Mouse (Mus musculus): Measurements from ENCODE around the gene Lgals7. TPM values are rescaled to one million over a fixed set of nuclear protein-coding genes. Genes with fewer than 3 reads are reported as not detected.

Lgals7 gene
- polyA plus RNA-seq, 1 experiment from 2014 or later, result 0.85 TPM

DNA sequence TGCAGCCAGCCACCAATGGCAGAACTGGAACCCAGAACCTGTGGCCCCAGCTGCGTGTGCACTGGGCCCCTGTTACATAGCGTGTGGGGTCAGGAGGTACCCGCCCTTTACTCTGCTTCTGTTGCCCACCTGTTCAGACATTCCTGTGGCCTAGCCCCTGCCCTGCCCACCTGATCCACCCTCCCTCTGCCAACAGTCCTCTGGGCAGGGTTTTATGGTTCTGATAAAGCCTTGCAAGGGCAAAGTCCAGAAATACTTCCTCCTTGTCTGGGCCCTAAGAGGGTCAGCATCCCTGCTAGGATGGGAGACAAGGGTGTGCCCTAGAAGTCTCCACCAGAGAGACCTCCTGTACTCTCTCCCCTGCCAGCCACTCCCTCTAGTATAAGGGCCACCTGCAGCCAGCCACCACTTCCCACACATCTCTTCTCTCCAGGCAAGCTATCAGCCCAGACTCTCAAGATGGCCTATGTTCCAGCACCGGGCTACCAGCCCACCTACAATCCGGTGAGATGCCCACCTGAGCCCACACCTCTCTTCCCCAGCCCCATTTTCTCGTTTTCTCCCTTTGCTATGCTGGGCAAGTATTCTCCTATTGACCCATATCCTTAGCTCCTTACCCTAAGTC lies 29.8 kb upstream of the Lgals7 start, which contains the start of gene Lgals4:
Gene Lgals4 (plus strand): TSS at position 132 of the 625 bp plus-strand sequence.
- Histone ChIP-seq H3K36me3 (peaks cover 28% of the 10 kb centered on the region), H3K27ac (replicated peaks) (no peak within 1 kb of the TSS), H3K4me1 (no peaks in the 10 kb centered on the region), H3K9me3 (replicated peaks) (peaks cover 7% of the 10 kb centered on the region; the same call in 1 of the 2 replicates), H3K27me3 (ENCODE audit: low read depth, poor library complexity, severe bottlenecking) (no peaks in the 10 kb centered on the region), H3K4me3 (no peak within 1 kb of the TSS)
- WGBS, result 90% methylated on average over 6 of the region's 6 CpGs
- DNase-seq (ENCODE audit: low spot score), result no peak

DNA sequence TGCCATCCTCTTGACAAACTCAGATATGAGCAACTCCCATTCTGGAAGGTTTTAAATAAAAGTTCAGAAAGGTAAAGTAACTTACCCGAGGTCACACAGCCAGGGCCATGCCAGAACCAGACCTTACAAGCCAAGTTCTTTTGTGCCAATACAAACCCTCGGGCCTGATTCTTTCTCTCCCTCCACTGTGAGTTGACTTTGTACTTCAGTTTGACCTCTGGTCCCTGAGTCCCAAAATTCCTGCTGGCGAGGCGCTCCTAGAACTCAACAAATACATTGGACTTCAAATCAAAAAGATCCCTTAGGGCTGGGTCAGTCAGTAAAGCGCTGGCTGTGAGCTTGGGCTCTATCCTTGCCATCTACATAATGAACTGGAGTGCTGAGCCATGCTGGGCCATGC lies 26.7 kb upstream of the Lgals7 start:
- peaks cover 2% of the 10 kb centered on the region for H3K36me3 ChIP-seq
- no peaks in the 10 kb centered on the region for H3K27me3 ChIP-seq (ENCODE audit: low read depth, poor library complexity, severe bottlenecking)
- no peak overlapping the region for H3K4me3 ChIP-seq
- no peaks in the 10 kb centered on the region for H3K4me1 ChIP-seq
- no peaks in the 10 kb centered on the region for H3K9me3 ChIP-seq (replicated peaks)
- H3K27ac ChIP-seq (replicated peaks), result no peak overlapping the region
- no peak for DNase-seq (ENCODE audit: low spot score)
- WGBS, result 88% methylated on average over 5 of the region's 5 CpGs

DNA sequence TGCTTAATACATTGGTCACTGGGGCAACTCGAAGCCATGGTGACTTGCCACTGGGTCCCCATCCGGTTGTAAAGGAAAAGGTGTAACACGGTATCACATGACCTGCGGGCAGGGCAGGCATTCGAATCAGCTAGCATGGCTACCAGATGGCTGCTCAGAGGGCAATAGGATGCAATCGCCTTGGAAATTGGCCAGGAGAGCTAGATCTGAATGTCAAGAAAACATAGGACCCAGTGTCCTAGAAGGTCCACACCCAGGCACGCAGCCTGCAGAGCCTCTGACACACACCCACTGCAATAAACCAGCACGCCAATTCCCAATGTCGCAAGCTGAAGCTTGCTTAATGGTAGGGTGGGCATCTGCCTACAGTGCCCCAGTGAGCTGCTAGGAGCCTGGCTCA lies 25.3 kb upstream of the Lgals7 start:
- no peaks in the 10 kb centered on the region for H3K9me3 ChIP-seq (replicated peaks)
- DNase-seq (ENCODE audit: low spot score), result no peak
- no peaks in the 10 kb centered on the region for H3K36me3 ChIP-seq
- no peak overlapping the region for H3K27ac ChIP-seq (replicated peaks)
- H3K27me3 ChIP-seq (ENCODE audit: low read depth, poor library complexity, severe bottlenecking), result no peaks in the 10 kb centered on the region
- no peak overlapping the region for H3K4me3 ChIP-seq
- H3K4me1 ChIP-seq, result no peaks in the 10 kb centered on the region
- 82% methylated on average over 9 of the region's 9 CpGs for WGBS

DNA sequence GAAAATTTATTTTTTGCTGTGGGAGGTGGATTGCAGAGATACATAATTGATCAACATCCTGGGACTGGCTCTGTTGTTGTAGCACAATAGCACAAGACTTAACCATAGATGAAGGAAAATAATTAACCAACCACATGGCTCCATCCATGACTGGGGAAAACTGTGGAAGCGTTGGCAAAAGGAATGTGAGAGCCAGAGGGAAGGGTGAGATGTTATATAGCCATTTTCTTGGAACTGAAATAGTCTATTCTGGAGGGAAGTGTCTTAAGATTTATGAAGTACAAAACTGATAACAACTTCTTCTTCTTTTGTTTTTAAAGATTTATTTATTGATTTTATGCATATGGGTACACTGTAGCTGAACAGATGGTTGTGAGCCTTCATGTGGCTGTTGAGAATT lies 16.4 kb upstream of the Lgals7 start:
- Histone ChIP-seq H3K9me3 (replicated peaks) (0 out of 2 replicates have a peak, but pooled peaks cover 4% of the 10 kb centered on the region), H3K4me3 (no peak overlapping the region), H3K27me3 (ENCODE audit: low read depth, poor library complexity, severe bottlenecking) (no peaks in the 10 kb centered on the region), H3K27ac (replicated peaks) (no peak overlapping the region), H3K36me3 (no peaks in the 10 kb centered on the region), H3K4me1 (no peaks in the 10 kb centered on the region)
- DNase-seq (ENCODE audit: low spot score), result no peak
- 91% methylated on average over 1 of the region's 1 CpGs for WGBS

DNA sequence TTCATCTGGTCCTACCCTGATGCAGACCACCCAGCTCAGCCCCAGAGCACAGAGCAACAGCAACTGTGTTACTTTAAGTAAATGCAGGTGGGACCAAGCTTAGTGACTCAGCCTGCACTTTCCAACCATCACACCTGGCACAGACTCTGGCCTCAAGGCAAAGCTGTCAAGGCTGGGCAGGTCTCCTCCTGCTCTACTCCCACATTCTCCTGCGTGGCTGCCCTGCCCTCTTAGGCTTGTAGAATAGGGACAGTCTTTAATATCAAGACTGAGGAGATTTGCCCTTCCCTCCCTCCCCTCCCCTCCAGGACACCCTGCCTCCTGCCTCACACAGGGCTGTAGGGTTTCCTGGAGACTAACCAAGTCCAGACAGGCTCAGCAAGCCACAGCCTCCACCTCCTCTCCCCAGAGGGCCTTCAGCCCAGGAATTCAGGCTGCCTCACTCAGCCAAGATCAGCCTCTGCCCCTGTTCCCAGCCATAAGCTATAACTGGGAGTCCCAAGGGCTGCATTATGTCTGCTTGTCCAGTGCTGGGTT lies 13.9 kb upstream of the Lgals7 start:
- H3K4me3 ChIP-seq, result no peak overlapping the region
- H3K27me3 ChIP-seq (ENCODE audit: low read depth, poor library complexity, severe bottlenecking), result no peaks in the 10 kb centered on the region
- no peaks in the 10 kb centered on the region for H3K36me3 ChIP-seq
- 50% methylated on average over 1 of the region's 1 CpGs for WGBS
- no peak overlapping the region for H3K27ac ChIP-seq (replicated peaks)
- no peaks in the 10 kb centered on the region for H3K4me1 ChIP-seq
- H3K9me3 ChIP-seq (replicated peaks), result 0 out of 2 replicates have a peak, but pooled peaks cover 4% of the 10 kb centered on the region
- no peak for DNase-seq (ENCODE audit: low spot score)

DNA sequence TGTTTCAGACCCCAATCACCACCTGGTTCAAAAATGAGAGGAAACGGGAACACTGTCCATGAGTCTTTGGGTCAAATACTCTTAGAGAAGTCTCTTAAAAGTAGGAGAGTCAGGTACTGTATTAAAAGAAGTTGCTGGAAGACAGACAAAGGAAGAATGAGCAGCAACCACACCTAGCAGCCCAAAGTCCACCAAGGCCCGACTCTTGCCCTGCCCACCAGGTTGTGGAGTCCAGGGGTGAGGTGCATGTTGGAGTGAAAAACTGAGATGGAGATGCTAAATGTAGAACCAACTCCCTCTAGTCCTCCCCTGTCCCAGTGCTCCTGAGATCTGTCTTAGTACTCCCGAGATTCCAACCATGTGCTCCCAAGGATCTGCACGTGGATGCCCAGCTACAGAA lies 13.0 kb upstream of the Lgals7 start:
- 88% methylated on average over 4 of the region's 4 CpGs for WGBS
- Histone ChIP-seq H3K4me1 (no peaks in the 10 kb centered on the region), H3K9me3 (replicated peaks) (0 out of 2 replicates have a peak, but pooled peaks cover 4% of the 10 kb centered on the region), H3K27ac (replicated peaks) (no peak overlapping the region), H3K36me3 (no peaks in the 10 kb centered on the region), H3K4me3 (no peak overlapping the region), H3K27me3 (ENCODE audit: low read depth, poor library complexity, severe bottlenecking) (no peaks in the 10 kb centered on the region)
- no peak for DNase-seq (ENCODE audit: low spot score)

DNA sequence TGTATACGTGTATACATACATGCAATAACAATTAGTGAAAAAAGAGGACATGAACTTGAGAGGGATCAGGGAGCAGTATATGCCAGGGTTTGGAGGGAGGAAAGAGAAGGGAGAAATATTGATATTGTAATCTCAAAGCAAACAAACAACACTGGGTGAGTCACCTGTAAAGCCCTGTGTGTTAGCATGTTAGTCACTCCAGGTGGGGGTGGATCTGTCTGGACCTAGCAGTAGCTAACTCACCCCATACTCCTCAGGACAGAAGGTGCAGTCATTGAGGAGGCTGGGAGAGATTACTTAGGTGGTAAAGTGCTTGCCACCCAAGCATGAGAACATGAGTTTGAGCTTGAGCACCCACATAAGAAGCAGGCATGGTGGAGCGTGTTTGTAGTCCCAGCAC lies 3.7 kb upstream of the Lgals7 start:
- no peak overlapping the region for H3K27ac ChIP-seq (replicated peaks)
- H3K4me3 ChIP-seq, result no peak overlapping the region
- no peak for DNase-seq (ENCODE audit: low spot score)
- WGBS, result 89% methylated on average over 2 of the region's 2 CpGs
- no peaks in the 10 kb centered on the region for H3K27me3 ChIP-seq (ENCODE audit: low read depth, poor library complexity, severe bottlenecking)
- H3K4me1 ChIP-seq, result peaks cover 11% of the 10 kb centered on the region
- H3K36me3 ChIP-seq, result no peaks in the 10 kb centered on the region
- H3K9me3 ChIP-seq (replicated peaks), result peaks cover 10% of the 10 kb centered on the region; the same call in 1 of the 2 replicates

DNA sequence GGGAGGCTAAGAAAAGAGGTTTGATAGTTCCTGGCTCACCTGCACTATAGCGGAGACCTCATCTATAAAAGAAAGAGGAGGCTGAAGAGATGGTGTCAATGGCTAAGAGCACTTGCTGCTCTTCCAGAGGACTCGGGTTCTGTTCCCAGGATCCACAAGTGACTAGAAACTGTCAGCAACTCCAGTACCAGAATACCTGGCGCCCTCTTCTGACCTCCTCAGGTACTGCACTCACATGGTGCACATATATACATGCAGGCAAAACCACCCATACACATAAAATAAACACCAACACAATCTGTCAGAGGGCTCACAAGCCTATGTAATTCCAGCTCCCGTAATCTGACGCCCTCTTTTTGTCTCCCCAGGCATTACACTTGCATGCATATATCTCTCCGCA lies 2.8 kb upstream of the Lgals7 start:
- no peak for DNase-seq (ENCODE audit: low spot score)
- Histone ChIP-seq H3K27ac (replicated peaks) (no peak overlapping the region), H3K27me3 (ENCODE audit: low read depth, poor library complexity, severe bottlenecking) (peaks cover 6% of the 10 kb centered on the region; the same call in 1 of the 2 replicates), H3K9me3 (replicated peaks) (peaks cover 10% of the 10 kb centered on the region; the same call in 1 of the 2 replicates), H3K4me1 (peaks cover 15% of the 10 kb centered on the region), H3K4me3 (no peak overlapping the region), H3K36me3 (no peaks in the 10 kb centered on the region)
- 88% methylated on average over 6 of the region's 6 CpGs for WGBS

DNA sequence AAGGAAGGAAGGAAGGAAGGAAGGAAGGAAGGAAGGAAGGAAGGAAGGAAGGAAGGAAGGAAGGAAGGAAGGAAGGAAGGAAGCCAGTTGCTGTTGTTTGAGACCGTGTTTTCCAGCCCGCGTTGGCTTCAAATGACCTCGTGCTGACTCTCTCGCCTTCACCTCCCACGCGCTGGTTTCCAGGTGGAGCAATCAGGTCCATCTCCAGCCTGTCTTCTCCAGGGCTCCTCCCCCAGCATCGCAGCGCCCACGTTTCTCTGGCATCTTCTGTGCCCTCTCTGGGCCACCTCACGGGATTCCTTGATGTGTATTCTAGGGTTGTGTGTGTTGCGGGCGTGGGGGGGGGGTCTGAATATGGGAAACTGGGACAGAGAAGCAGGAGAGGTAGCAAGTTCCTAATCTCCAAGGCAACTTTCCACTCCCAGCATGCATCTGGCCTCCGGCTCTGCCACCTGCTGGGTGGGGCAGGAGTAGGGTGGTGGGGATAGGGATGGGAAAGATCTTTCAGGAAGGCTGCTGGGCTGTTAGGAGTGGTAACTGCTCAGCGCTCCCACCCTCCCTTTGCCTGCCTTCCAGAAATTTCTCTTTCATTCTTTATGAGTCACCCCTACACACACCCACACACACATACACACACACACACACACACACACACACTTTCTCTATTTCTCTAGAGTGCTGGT lies 695 bp upstream of the Lgals7 start:
- Histone ChIP-seq H3K4me3 (no peak overlapping the region), H3K36me3 (no peaks in the 10 kb centered on the region), H3K27me3 (ENCODE audit: low read depth, poor library complexity, severe bottlenecking) (peaks cover 6% of the 10 kb centered on the region; the same call in 1 of the 2 replicates), H3K27ac (replicated peaks) (no peak overlapping the region), H3K4me1 (peaks cover 21% of the 10 kb centered on the region), H3K9me3 (replicated peaks) (peaks cover 10% of the 10 kb centered on the region; the same call in 1 of the 2 replicates)
- no peak for DNase-seq (ENCODE audit: low spot score)
- WGBS, result 79% methylated on average over 15 of the region's 15 CpGs

DNA sequence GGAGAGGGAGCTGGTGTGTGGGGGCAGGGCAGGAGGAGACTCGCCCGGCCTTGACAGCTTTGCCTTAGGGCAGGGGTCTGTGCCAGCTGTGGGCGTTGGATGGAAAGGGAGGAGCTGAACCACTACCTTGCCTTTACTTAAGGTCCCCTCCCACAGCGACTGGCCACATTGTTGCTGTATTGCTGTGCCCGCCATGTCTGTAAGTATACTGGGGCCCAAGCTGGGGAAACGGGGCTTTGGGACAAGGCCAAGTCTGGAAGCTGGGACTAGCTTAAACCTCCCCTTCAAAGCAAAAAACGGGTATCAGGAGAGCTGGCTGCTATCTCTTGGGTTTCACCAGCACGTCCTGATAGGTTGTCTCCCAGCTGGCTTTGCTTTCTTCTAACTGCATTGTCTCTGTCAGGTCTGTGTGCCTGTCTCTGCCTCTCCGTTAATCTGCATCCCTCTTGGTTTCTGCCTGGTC lies 666 bp downstream of the Lgals7 start:
- Histone ChIP-seq H3K27ac (replicated peaks) (no peak overlapping the region), H3K4me1 (peaks cover 21% of the 10 kb centered on the region), H3K4me3 (no peak overlapping the region), H3K27me3 (ENCODE audit: low read depth, poor library complexity, severe bottlenecking) (peaks cover 6% of the 10 kb centered on the region; the same call in 1 of the 2 replicates), H3K36me3 (no peaks in the 10 kb centered on the region), H3K9me3 (replicated peaks) (peaks cover 10% of the 10 kb centered on the region; the same call in 1 of the 2 replicates)
- no peak for DNase-seq (ENCODE audit: low spot score)
- whole genome bisulfite sequencing, result 62% methylated on average over 9 of the region's 9 CpGs

DNA sequence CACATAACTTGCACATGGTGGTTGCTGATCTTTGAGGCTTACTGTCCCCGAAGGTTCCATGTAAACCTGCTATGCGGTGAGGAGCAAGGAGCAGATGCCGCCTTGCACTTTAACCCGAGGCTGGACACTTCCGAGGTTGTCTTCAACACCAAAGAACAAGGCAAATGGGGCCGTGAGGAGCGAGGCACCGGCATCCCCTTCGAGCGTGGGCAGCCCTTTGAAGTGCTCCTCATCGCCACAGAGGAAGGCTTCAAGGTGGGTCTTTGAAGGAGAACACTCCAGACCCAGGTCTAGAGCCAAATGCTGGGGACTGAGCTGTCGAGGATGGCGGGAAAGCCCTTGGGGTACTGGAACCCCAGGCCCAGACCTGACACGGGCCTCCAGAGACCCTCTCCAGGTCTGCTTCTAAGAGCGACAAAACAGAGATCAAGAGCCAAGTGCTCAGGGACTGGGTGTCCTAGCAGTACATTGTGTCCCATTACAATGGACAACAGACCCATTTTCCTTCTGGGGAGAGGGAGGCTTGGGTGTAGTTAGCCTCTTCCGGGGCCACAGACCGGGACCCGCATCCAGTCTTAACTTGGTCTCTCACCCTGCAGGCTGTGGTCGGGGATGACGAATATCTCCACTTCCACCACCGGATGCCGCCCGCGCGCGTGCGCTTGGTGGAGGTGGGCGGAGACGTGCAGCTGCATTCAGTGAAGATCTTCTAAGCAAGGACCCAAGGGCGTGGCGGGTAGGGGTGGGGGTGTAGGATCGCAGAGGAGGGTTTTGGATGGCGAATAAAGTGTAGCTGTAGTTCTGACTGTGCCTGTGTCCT lies 2.0 kb downstream of the Lgals7 start:
- Histone ChIP-seq H3K4me1 (peaks cover 21% of the 10 kb centered on the region), H3K27ac (replicated peaks) (peak overlapping the region; percentile 53; the same call in 1 of the 2 replicates), H3K9me3 (replicated peaks) (peaks cover 9% of the 10 kb centered on the region; the same call in 1 of the 2 replicates), H3K36me3 (no peaks in the 10 kb centered on the region), H3K27me3 (ENCODE audit: low read depth, poor library complexity, severe bottlenecking) (peaks cover 6% of the 10 kb centered on the region; the same call in 1 of the 2 replicates), H3K4me3 (peak overlapping the region; percentile 37)
- peak; percentile 68 for DNase-seq (ENCODE audit: low spot score)
- WGBS, result 48% methylated on average over 33 of the region's 33 CpGs

DNA sequence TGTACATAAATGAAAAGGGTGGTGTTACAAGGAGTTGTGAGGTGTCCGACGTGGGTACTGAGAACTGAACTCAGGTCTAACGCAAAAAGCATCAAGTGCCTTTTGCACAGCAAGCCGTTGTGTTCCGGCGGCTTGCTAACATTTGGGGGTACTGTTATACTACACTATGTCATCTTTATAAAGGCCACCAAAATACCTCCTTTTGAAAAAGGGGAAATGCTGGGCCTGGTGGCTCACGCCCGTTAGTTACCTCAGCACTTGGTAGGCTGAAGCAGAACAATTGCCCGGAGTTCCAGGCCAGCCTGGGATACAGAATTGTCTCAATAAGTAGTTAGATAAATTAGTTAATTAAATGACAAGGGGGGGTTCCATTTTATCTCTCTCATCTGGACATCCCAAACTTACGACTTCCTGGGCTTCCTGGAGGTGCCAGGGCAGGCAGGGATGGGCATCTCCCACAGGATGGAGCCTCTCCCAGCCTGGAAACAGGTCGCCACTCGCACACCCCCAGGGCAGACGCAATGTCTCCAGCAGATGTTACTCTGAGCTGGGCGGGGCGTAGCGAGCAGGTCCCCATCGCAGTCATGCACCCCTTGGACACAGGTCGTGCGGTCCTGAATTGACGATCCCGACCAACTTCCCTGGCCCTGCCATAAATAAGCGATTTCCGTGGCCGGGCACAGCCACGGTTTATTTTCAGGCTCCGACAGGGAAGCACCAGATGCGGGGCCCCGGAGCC lies 3.3 kb downstream of the Lgals7 start:
- H3K4me3 ChIP-seq, result no peak overlapping the region
- no peaks in the 10 kb centered on the region for H3K9me3 ChIP-seq (replicated peaks)
- 94% methylated on average over 28 of the region's 28 CpGs for WGBS
- H3K27ac ChIP-seq (replicated peaks), result no peak overlapping the region
- no peaks in the 10 kb centered on the region for H3K36me3 ChIP-seq
- no peak for DNase-seq (ENCODE audit: low spot score)
- peaks cover 21% of the 10 kb centered on the region for H3K4me1 ChIP-seq
- peaks cover 6% of the 10 kb centered on the region; the same call in 1 of the 2 replicates for H3K27me3 ChIP-seq (ENCODE audit: low read depth, poor library complexity, severe bottlenecking)
